ENCODE assay signal across 26 mouse cellular contexts in the genomic region with DNA sequence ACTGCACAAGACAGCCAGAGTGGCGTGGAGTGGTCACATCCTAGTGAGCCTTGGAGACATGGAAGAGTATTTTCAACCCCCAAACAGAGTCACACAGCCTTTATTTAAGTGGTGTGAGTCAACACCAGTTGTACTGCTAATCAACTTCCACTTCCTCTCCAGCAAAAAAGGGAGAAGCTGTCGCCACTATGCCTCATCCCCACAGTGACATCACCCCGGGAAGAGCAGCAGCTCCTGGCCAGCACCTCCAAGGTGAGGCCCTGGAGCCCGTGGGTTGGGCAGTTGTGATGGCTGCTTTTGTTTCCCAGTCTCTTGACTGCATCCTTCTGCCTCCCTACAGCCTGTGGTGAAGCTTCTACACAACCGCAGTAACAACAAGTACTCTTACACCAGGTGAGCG. TPM values are rescaled to one million over a fixed set of nuclear protein-coding genes. Genes with fewer than 3 reads are reported as not detected.
A peak's percentile ranks its signal among the peaks of the same experiment; 100 is the strongest.
DNase-seq lines count a peak whose midpoint lies in the region; TF ChIP-seq lines count a peak whose summit lies in the region.
"Had no signal": no experiment of that assay in that cellular context is flagged by ENCODE, and none has a peak within 500 bp of the region (broad histone marks: within the 10 kb centered on the region; RNA-seq: fewer than 3 reads in every experiment).

No protein-coding gene starts in this region.

- peaks cover 3% of the 10 kb centered on the region for H3K79me2 ChIP-seq in CH12.LX (replicated peaks; ENCODE audit: control insufficient read depth, extremely low read depth, insufficient read depth, poor library complexity, severe bottlenecking)

- H3K4me3 ChIP-seq in CH12.LX (replicated peaks in 1 of 3; ENCODE audit: low read depth in 2 of 3, low read length in 2 of 3, poor library complexity in 1 of 3), result peak overlapping the region in 1 of 3 experiments; percentile 29
- H3K4me3 ChIP-seq in olfactory bulb, adult 2 months (ENCODE audit: insufficient read depth, low read depth, low read length), result no peak overlapping the region
- H3K4me3 ChIP-seq: embryonic facial prominence, embryonic 15.5 days; gastrocnemius, adult 2 months; heart, embryonic 13.5 days; hindbrain, embryonic 15.5 days; intestine, embryonic 15.5 days; midbrain, embryonic 12.5 days; neural tube, embryonic 13.5 days had no signal

- TF ChIP-seq POLR2A in CH12.LX (IDR thresholded peaks at IDR 0.05; ENCODE audit: low read depth, low read length), result no peak
- no peak for TF ChIP-seq POLR2A in olfactory bulb, adult 2 months (IDR thresholded peaks at IDR 0.05; ENCODE audit: insufficient read depth, low read depth, low read length)

- in situ Hi-C loops in CH12.LX (cut with MboI; ENCODE audit: low pct_ligation_motif_present, low pct_unique_long_range_greater_than_20kb, low sequenced_read_pairs), result no loop called here

- peaks cover 23 to 72% of the 10 kb centered on the region in 2 experiments for H3K4me1 ChIP-seq in CH12.LX (ENCODE audit: control insufficient read depth in 1 of 2, insufficient read depth in 2 of 2)
- peaks cover 23% of the 10 kb centered on the region for H3K4me1 ChIP-seq in olfactory bulb, adult 2 months (ENCODE audit: control insufficient read depth, insufficient read depth, low read length)
- H3K4me1 ChIP-seq: embryonic facial prominence, embryonic 15.5 days; heart, embryonic 13.5 days; intestine, embryonic 15.5 days had no signal

- no peak overlapping the region for H3K9ac ChIP-seq in CH12.LX (ENCODE audit: insufficient read depth, low read depth)
- H3K9ac ChIP-seq: embryonic facial prominence, embryonic 15.5 days; forebrain, postnatal 0 days; heart, embryonic 13.5 days; hindbrain, embryonic 15.5 days; intestine, embryonic 15.5 days; midbrain, embryonic 12.5 days; neural tube, embryonic 13.5 days had no signal

- H3K4me2 ChIP-seq in CH12.LX (ENCODE audit: insufficient read depth, low read depth, poor library complexity, severe bottlenecking), result peak overlapping the region; percentile 81
- H3K4me2 ChIP-seq: embryonic facial prominence, embryonic 15.5 days; heart, embryonic 13.5 days; hindbrain, embryonic 15.5 days; intestine, embryonic 15.5 days; midbrain, embryonic 12.5 days; neural tube, embryonic 13.5 days had no signal

- peak overlapping the region; percentile 95 for H3K27ac ChIP-seq in CH12.LX (ENCODE audit: insufficient read depth, low read depth)
- peak overlapping the region; percentile 50 for H3K27ac ChIP-seq in olfactory bulb, adult 2 months (ENCODE audit: insufficient read depth, low read depth, low read length)
- H3K27ac ChIP-seq: embryonic facial prominence, embryonic 15.5 days; gastrocnemius, adult 2 months; heart, embryonic 13.5 days; hindbrain, embryonic 15.5 days; intestine, embryonic 15.5 days; neural tube, embryonic 13.5 days had no signal

- 0 out of 2 replicates have a peak, but pooled peaks have one; percentile 41 for TF ChIP-seq EP300 in CH12.LX (IDR thresholded peaks at IDR 0.05; ENCODE audit: low read length)

- dilution Hi-C loops in CH12.LX (cut with MboI; ENCODE audit: extremely low pct_ligation_motif_present, extremely low pct_unique_long_range_greater_than_20kb, low sequenced_read_pairs), result no loop called here

- H3K36me3 ChIP-seq in CH12.LX (replicated peaks in 1 of 2; ENCODE audit: control insufficient read depth in 1 of 2, insufficient read depth in 1 of 2, low read length in 1 of 2), result peaks cover 23 to 73% of the 10 kb centered on the region in 2 experiments

- peaks cover 8% of the 10 kb centered on the region for H3K9me3 ChIP-seq in CH12.LX (replicated peaks; ENCODE audit: low read length)
- H3K9me3 ChIP-seq: embryonic facial prominence, embryonic 15.5 days; heart, embryonic 13.5 days; hindbrain, embryonic 15.5 days; intestine, embryonic 15.5 days; midbrain, embryonic 12.5 days; neural tube, embryonic 13.5 days had no signal

- no peak for TF ChIP-seq RAD21 in CH12.LX (IDR thresholded peaks at IDR 0.05; ENCODE audit: low read depth, low read length)

- no peak for TF ChIP-seq CTCF in CH12.LX (conservative IDR thresholded peaks at IDR 0.05 in 1 of 2, IDR thresholded peaks at IDR 0.05 in 1 of 2; ENCODE audit: low read depth in 2 of 2, low read length in 2 of 2)
- no peak for TF ChIP-seq CTCF in olfactory bulb, adult 2 months (IDR thresholded peaks at IDR 0.05; ENCODE audit: insufficient read depth, low read depth, low read length)

- no peaks in the 10 kb centered on the region for H3K27me3 ChIP-seq in CH12.LX (replicated peaks)
- H3K27me3 ChIP-seq: embryonic facial prominence, embryonic 15.5 days; heart, embryonic 13.5 days; hindbrain, embryonic 15.5 days; intestine, embryonic 15.5 days; midbrain, embryonic 12.5 days; neural tube, embryonic 13.5 days had no signal

- DNase-seq in layer of hippocampus, adult 9-11 months, result peak; percentile 45
- no peak for DNase-seq in layer of hippocampus, adult 11-12 months (ENCODE audit: low spot score)
- peak; percentile 42 for DNase-seq in CH12.LX (ENCODE audit: extremely low read depth)
- peak; percentile 66 for DNase-seq in brain, adult 2 months (ENCODE audit: low read depth, low spot score)
- no peak for DNase-seq in cerebellum, adult 9-10 months
- DNase-seq in adrenal gland, postnatal 25 days, result no peak
- DNase-seq: adrenal gland, postnatal 14 days; cerebellum, adult 8-10 months; gastrocnemius, adult 2 months; heart, adult 18-20 months; kidney, adult 9 months; kidney, postnatal 4 days; layer of hippocampus, postnatal 36 days; liver; lung, postnatal 10 days; thymus, postnatal 36 days had no signal

- 29% methylated on average over 6 of the region's 6 CpGs for WGBS in olfactory bulb, adult 2 months

TF ChIP-seq in CH12.LX, 34 proteins besides CTCF, POLR2A, EP300 and RAD21:
- TF ChIP-seq MAZ (IDR thresholded peaks at IDR 0.05; ENCODE audit: low read depth, low read length) (no peak), SIN3A (IDR thresholded peaks at IDR 0.05; ENCODE audit: low read length) (0 out of 2 replicates have a peak, but pooled peaks have one; percentile 4), IRF4 (IDR thresholded peaks at IDR 0.05; ENCODE audit: low read depth, low read length) (0 out of 2 replicates have a peak, but pooled peaks have one; percentile 32), ETS1 (conservative IDR thresholded peaks at IDR 0.05; ENCODE audit: low read depth, low read length) (peak; percentile 25), USF1 (IDR thresholded peaks at IDR 0.05; ENCODE audit: low read depth, low read length) (no peak), TCF12 (IDR thresholded peaks at IDR 0.05; ENCODE audit: low read depth, low read length) (0 out of 2 replicates have a peak, but pooled peaks have one; percentile 22), CHD1 (IDR thresholded peaks at IDR 0.05; ENCODE audit: low read depth, low read length) (no peak), SMC3 (IDR thresholded peaks at IDR 0.05; ENCODE audit: low read depth, low read length) (no peak), BHLHE40 (IDR thresholded peaks at IDR 0.05; ENCODE audit: low read depth, low read length) (0 out of 2 replicates have a peak, but pooled peaks have one; percentile 9), ELF1 (IDR thresholded peaks at IDR 0.05; ENCODE audit: low read depth, low read length) (no peak)

RNA-seq across cellular contexts. Expression of gene Asphd1, which starts 8.2 kb away (rescaled TPM):
- 0.08 TPM in 1 of 2 replicates, not detected in the other for total RNA-seq in CH12.LX (2012; rRNA removed)
- not detected in 2 replicates for total RNA-seq in CH12.LX (2014; rRNA removed)
- 1.3 and 1.8 TPM in 2 replicates for polyA plus RNA-seq in CH12.LX (2012; ENCODE audit: insufficient read length, low read depth)
- not detected in 2 replicates for polyA plus RNA-seq in olfactory bulb, adult 2 months (2012; ENCODE audit: insufficient read depth, insufficient read length, low replicate concordance, missing spikeins)
- 1.6 and 2.5 TPM in 2 replicates for total RNA-seq in adrenal gland, postnatal 25 days (2021)
- total RNA-seq: gastrocnemius, adult 2 months; heart, adult 18-20 months; heart, postnatal 25 days had no signal
- polyA plus RNA-seq: liver, embryonic 16.5 days had no signal

RNA-seq across cellular contexts. Expression of gene Sez6l2, which starts 9.2 kb away (rescaled TPM):
- total RNA-seq in CH12.LX (2012; rRNA removed), result 7.2 and 8.8 TPM in 2 replicates
- 8.9 and 9.9 TPM in 2 replicates for total RNA-seq in CH12.LX (2014; rRNA removed)
- polyA plus RNA-seq in CH12.LX (2012; ENCODE audit: insufficient read length, low read depth), result 29.2 and 29.3 TPM in 2 replicates
- not detected in 2 replicates for polyA plus RNA-seq in olfactory bulb, adult 2 months (2012; ENCODE audit: insufficient read depth, insufficient read length, low replicate concordance, missing spikeins)
- total RNA-seq in adrenal gland, postnatal 25 days (2021), result 91.1 and 128 TPM in 2 replicates

RNA-seq across cellular contexts. Expression of gene Kctd13, which starts 12.5 kb away (rescaled TPM):
- total RNA-seq in CH12.LX (2012; rRNA removed) (35.0 and 37.5 TPM in 2 replicates), CH12.LX (2014; rRNA removed) (16.4 and 19.0 TPM in 2 replicates)
- polyA plus RNA-seq in CH12.LX (2012; ENCODE audit: insufficient read length, low read depth), result 35.2 and 40.4 TPM in 2 replicates
- not detected in 2 replicates for polyA plus RNA-seq in olfactory bulb, adult 2 months (2012; ENCODE audit: insufficient read depth, insufficient read length, low replicate concordance, missing spikeins)
- 31.1 and 42.7 TPM in 2 replicates for total RNA-seq in adrenal gland, postnatal 25 days (2021)

RNA-seq across cellular contexts. Expression of gene Tmem219, which starts 18.5 kb away (rescaled TPM):
- 39.7 and 43.2 TPM in 2 replicates for total RNA-seq in CH12.LX (2012; rRNA removed)
- 31.3 and 33.4 TPM in 2 replicates for total RNA-seq in CH12.LX (2014; rRNA removed)
- polyA plus RNA-seq in CH12.LX (2012; ENCODE audit: insufficient read length, low read depth), result 37.4 and 39.3 TPM in 2 replicates
- polyA plus RNA-seq in olfactory bulb, adult 2 months (2012; ENCODE audit: insufficient read depth, insufficient read length, low replicate concordance, missing spikeins), result not detected in 2 replicates
- 21.7 and 34.5 TPM in 2 replicates for total RNA-seq in adrenal gland, postnatal 25 days (2021)

RNA-seq across cellular contexts. Expression of gene Cdipt, which starts 34.5 kb away (rescaled TPM):
- total RNA-seq in CH12.LX (2012; rRNA removed), result 72.8 and 86.2 TPM in 2 replicates
- total RNA-seq in CH12.LX (2014; rRNA removed), result 100 and 108 TPM in 2 replicates
- 120 and 138 TPM in 2 replicates for polyA plus RNA-seq in CH12.LX (2012; ENCODE audit: insufficient read length, low read depth)
- polyA plus RNA-seq in olfactory bulb, adult 2 months (2012; ENCODE audit: insufficient read depth, insufficient read length, low replicate concordance, missing spikeins), result 241 TPM in 1 of 2 replicates, not detected in the other
- total RNA-seq in adrenal gland, postnatal 25 days (2021), result 95.1 and 99.5 TPM in 2 replicates

Comparison
In these comparisons a context has a peak if more than half of its experiments do, and no peak if none do; other contexts are left out.
1. DNase-seq: peak in layer of hippocampus, adult 9-11 months (single experiment), CH12.LX (single experiment) and brain, adult 2 months (single experiment); none in layer of hippocampus, adult 11-12 months (single experiment), cerebellum, adult 9-10 months (single experiment) and adrenal gland, postnatal 25 days (single experiment).